Mouse (Mus musculus) MEL (cell line): ENCODE results near the gene Atp2c1. TPM values are rescaled to one million over a fixed set of nuclear protein-coding genes. Genes with fewer than 3 reads are reported as not detected.
A peak's percentile ranks its signal among the peaks of the same experiment; 100 is the strongest.

Experiments used
- DNase-seq: peaks from one replicate; pipeline ENCODE4 v3.0.0; 2011; ENCODE audit warnings: low read depth, low spot score
- H3K27ac ChIP-seq: 2 replicates; pipeline ENCODE4 v1.5.1; 2012; ENCODE audit warnings: low read depth, mild to moderate bottlenecking, control low read depth, low read length, moderate library complexity; ENCODE audit not compliant: control insufficient read depth
- H3K27me3 ChIP-seq, 2 experiments: fragments of 150-350 bp in 1 of 2; sonication (generic) in 1 of 2; 2 replicates each; pipeline ENCODE4 v1.6.1; 2012; ENCODE audit warnings: low read length in 2 of 2, mild to moderate bottlenecking in 2 of 2, improper control_type of control experiment in 1 of 2, moderate library complexity in 1 of 2; ENCODE audit not compliant: insufficient read depth in 2 of 2, control insufficient read depth in 1 of 2
- H3K36me3 ChIP-seq, 2 experiments: 2 replicates each; pipeline ENCODE4 v1.6.1; 2012 to 2014; ENCODE audit warnings: low read length in 2 of 2, improper control_type of control experiment in 1 of 2, inconsistent platforms in 1 of 2, mild to moderate bottlenecking in 1 of 2; ENCODE audit not compliant: insufficient read depth in 2 of 2, control insufficient read depth in 1 of 2
- H3K4me1 ChIP-seq, 2 experiments: fragments of 150-350 bp in 1 of 2; sonication (generic) in 1 of 2; 2 replicates each; pipeline ENCODE4 v1.6.1; 2012; ENCODE audit warnings: low read length in 2 of 2, improper control_type of control experiment in 1 of 2, mild to moderate bottlenecking in 1 of 2; ENCODE audit not compliant: insufficient read depth in 2 of 2, control insufficient read depth in 1 of 2
- H3K4me3 ChIP-seq, 2 experiments: fragments of 150-350 bp in 1 of 2; sonication (generic) in 1 of 2; 2 replicates each; pipeline ENCODE4 v1.5.1; 2012; ENCODE audit warnings: low read depth in 2 of 2, low read length in 2 of 2, mild to moderate bottlenecking in 2 of 2, moderate library complexity in 2 of 2, control low read depth in 1 of 2, improper control_type of control experiment in 1 of 2; ENCODE audit not compliant: control insufficient read depth in 1 of 2, insufficient read depth in 1 of 2
- H3K79me2 ChIP-seq: 2 replicates; pipeline ENCODE4 v1.6.1; 2012; ENCODE audit warnings: mild to moderate bottlenecking, low read length, moderate library complexity; ENCODE audit not compliant: control insufficient read depth, poor library complexity, insufficient read depth
- H3K9ac ChIP-seq: 2 replicates; pipeline ENCODE4 v1.6.1; 2012; ENCODE audit warnings: low read depth, mild to moderate bottlenecking, control low read depth, low read length, moderate library complexity; ENCODE audit not compliant: control insufficient read depth, poor library complexity, severe bottlenecking
- H3K9me3 ChIP-seq: fragments of 150-350 bp; sonication (generic); replicated peaks from 2 replicates; pipeline ENCODE4 v1.6.1; 2012; ENCODE audit warnings: mild to moderate bottlenecking, low read length, improper control_type of control experiment, moderate library complexity; ENCODE audit not compliant: insufficient read depth
- BHLHE40 ChIP-seq: IDR thresholded peaks from 2 replicates; pipeline ENCODE4 v1.6.1; 2012; ENCODE audit warnings: low read depth, mild to moderate bottlenecking, inconsistent platforms, low read length, improper control_type of control experiment, borderline replicate concordance
- CHD1 ChIP-seq: IDR thresholded peaks from 2 replicates; pipeline ENCODE4 v1.6.1; 2012; ENCODE audit warnings: low read depth, mild to moderate bottlenecking, inconsistent platforms, low read length, improper control_type of control experiment
- CHD2 ChIP-seq: IDR thresholded peaks from 2 replicates; pipeline ENCODE4 v1.6.1; 2011; ENCODE audit warnings: low read length, improper control_type of control experiment
- CTCF ChIP-seq, 3 experiments: IDR thresholded peaks in 2 of 3; conservative IDR thresholded peaks in 1 of 3; 2 replicates each; pipeline ENCODE4 v1.5.1; 2011 to 2012; ENCODE audit warnings: low read length in 3 of 3, low read depth in 2 of 3, mild to moderate bottlenecking in 2 of 3, improper control_type of control experiment in 1 of 3, inconsistent platforms in 1 of 3, mixed read lengths in 1 of 3, moderate library complexity in 1 of 3; ENCODE audit not compliant: control insufficient read depth in 1 of 3, insufficient read depth in 1 of 3, poor library complexity in 1 of 3, severe bottlenecking in 1 of 3
- E2F4 ChIP-seq: IDR thresholded peaks from 2 replicates; pipeline ENCODE4 v1.6.1; 2011; ENCODE audit warnings: low read depth, low read length, improper control_type of control experiment, borderline replicate concordance
- ELF1 ChIP-seq: IDR thresholded peaks from 2 replicates; pipeline ENCODE4 v1.6.1; 2014; ENCODE audit warnings: low read depth, mild to moderate bottlenecking, inconsistent platforms, low read length, improper control_type of control experiment, moderate library complexity
- EP300 ChIP-seq, 2 experiments: IDR thresholded peaks; 2 replicates each; pipeline ENCODE4 v1.6.1; 2011; ENCODE audit warnings: improper control_type of control experiment in 2 of 2, low read length in 2 of 2, low read depth in 1 of 2, mild to moderate bottlenecking in 1 of 2
- ETS1 ChIP-seq: IDR thresholded peaks from 2 replicates; pipeline ENCODE4 v1.6.1; 2012; ENCODE audit warnings: low read depth, mild to moderate bottlenecking, inconsistent platforms, low read length, improper control_type of control experiment, moderate library complexity
- GABPA ChIP-seq: IDR thresholded peaks from 2 replicates; pipeline ENCODE4 v1.6.1; 2012; ENCODE audit warnings: low read depth, mild to moderate bottlenecking, inconsistent platforms, low read length, improper control_type of control experiment, moderate library complexity
- GATA1 ChIP-seq: IDR thresholded peaks from 2 replicates; pipeline ENCODE4 v1.6.1; 2011; ENCODE audit warnings: low read depth, low read length, improper control_type of control experiment
- HCFC1 ChIP-seq: IDR thresholded peaks from 2 replicates; pipeline ENCODE4 v1.6.1; 2012; ENCODE audit warnings: low read depth, mild to moderate bottlenecking, inconsistent platforms, low read length, improper control_type of control experiment, moderate library complexity
- JUND ChIP-seq: IDR thresholded peaks from 2 replicates; pipeline ENCODE4 v1.6.1; 2011; ENCODE audit warnings: low read depth, mild to moderate bottlenecking, improper control_type of control experiment, low read length
- KAT2A ChIP-seq: conservative IDR thresholded peaks from 2 replicates; pipeline ENCODE4 v1.6.1; 2012; ENCODE audit warnings: low read depth, low read length, improper control_type of control experiment, inconsistent platforms
- MAFK ChIP-seq: IDR thresholded peaks from 2 replicates; pipeline ENCODE4 v1.6.1; 2011; ENCODE audit warnings: low read depth, mild to moderate bottlenecking, low read length, improper control_type of control experiment, borderline replicate concordance
- MAX ChIP-seq: IDR thresholded peaks from 2 replicates; pipeline ENCODE4 v1.6.1; 2011; ENCODE audit warnings: low read length, improper control_type of control experiment
- MAZ ChIP-seq: IDR thresholded peaks from 2 replicates; pipeline ENCODE4 v1.6.1; 2012; ENCODE audit warnings: low read depth, mild to moderate bottlenecking, inconsistent platforms, low read length, improper control_type of control experiment
- MEF2A ChIP-seq: IDR thresholded peaks from 2 replicates; pipeline ENCODE4 v1.6.1; 2014; ENCODE audit warnings: low read depth, mild to moderate bottlenecking, inconsistent platforms, low read length, improper control_type of control experiment; ENCODE audit not compliant: poor library complexity, insufficient replicate concordance, severe bottlenecking; ENCODE audit errors: extremely low read depth
- MXI1 ChIP-seq: IDR thresholded peaks from 2 replicates; pipeline ENCODE4 v1.6.1; 2011; ENCODE audit warnings: mild to moderate bottlenecking, low read depth, low read length, improper control_type of control experiment
- MYB ChIP-seq: IDR thresholded peaks from 2 replicates; pipeline ENCODE4 v1.6.1; 2011; ENCODE audit warnings: mild to moderate bottlenecking, low read depth, low read length, improper control_type of control experiment
- MYC ChIP-seq: IDR thresholded peaks from 2 replicates; pipeline ENCODE4 v1.6.1; 2011; ENCODE audit warnings: low read depth, mild to moderate bottlenecking, low read length, improper control_type of control experiment, moderate library complexity
- NELFE ChIP-seq: IDR thresholded peaks from 2 replicates; pipeline ENCODE4 v1.6.1; 2011; ENCODE audit warnings: low read depth, low read length, improper control_type of control experiment
- NRF1 ChIP-seq: IDR thresholded peaks from 2 replicates; pipeline ENCODE4 v1.6.1; 2014; ENCODE audit warnings: low read depth, mild to moderate bottlenecking, inconsistent platforms, low read length, improper control_type of control experiment, moderate library complexity; ENCODE audit not compliant: poor library complexity, insufficient read depth, severe bottlenecking
- POLR2A ChIP-seq, 2 experiments: IDR thresholded peaks; 2 replicates each; pipeline ENCODE4 v1.6.1; 2011 to 2012; ENCODE audit warnings: low read length in 2 of 2, mild to moderate bottlenecking in 2 of 2, control low read depth in 1 of 2, improper control_type of control experiment in 1 of 2, low read depth in 1 of 2, moderate library complexity in 1 of 2; ENCODE audit not compliant: control insufficient read depth in 1 of 2, insufficient read depth in 1 of 2, poor library complexity in 1 of 2
- POLR2AphosphoS2 ChIP-seq: IDR thresholded peaks from 2 replicates; pipeline ENCODE4 v1.6.1; 2011; ENCODE audit warnings: low read length, improper control_type of control experiment
- POLR2AphosphoS5 ChIP-seq: IDR thresholded peaks from 2 replicates; pipeline ENCODE4 v1.6.1; 2012; ENCODE audit warnings: low read depth, borderline replicate concordance, mild to moderate bottlenecking, inconsistent platforms, low read length, moderate library complexity, mixed read lengths
- RAD21 ChIP-seq: IDR thresholded peaks from 2 replicates; pipeline ENCODE4 v1.6.1; 2011; ENCODE audit warnings: mild to moderate bottlenecking, low read depth, low read length, improper control_type of control experiment
- RCOR1 ChIP-seq: IDR thresholded peaks from 2 replicates; pipeline ENCODE4 v1.6.1; 2012; ENCODE audit warnings: low read depth, mild to moderate bottlenecking, inconsistent platforms, low read length, improper control_type of control experiment
- SIN3A ChIP-seq: IDR thresholded peaks from 2 replicates; pipeline ENCODE4 v1.6.1; 2012; ENCODE audit warnings: low read length, improper control_type of control experiment, inconsistent platforms
- SMC3 ChIP-seq: IDR thresholded peaks from 2 replicates; pipeline ENCODE4 v1.6.1; 2011; ENCODE audit warnings: low read depth, low read length, improper control_type of control experiment
- TAL1 ChIP-seq: IDR thresholded peaks from 2 replicates; pipeline ENCODE4 v1.6.1; 2012; ENCODE audit warnings: mild to moderate bottlenecking, inconsistent platforms, low read length, moderate library complexity, mixed read lengths
- TBP ChIP-seq: IDR thresholded peaks from 2 replicates; pipeline ENCODE4 v1.8.0; 2011; ENCODE audit warnings: low read depth, low read length, improper control_type of control experiment
- TCF12 ChIP-seq: IDR thresholded peaks from 2 replicates; pipeline ENCODE4 v1.6.1; 2014; ENCODE audit warnings: low read depth, mild to moderate bottlenecking, inconsistent platforms, low read length, improper control_type of control experiment, moderate library complexity
- UBTF ChIP-seq: IDR thresholded peaks from 2 replicates; pipeline ENCODE4 v1.6.1; 2012; ENCODE audit warnings: low read depth, mild to moderate bottlenecking, inconsistent platforms, low read length, improper control_type of control experiment, moderate library complexity, borderline replicate concordance; ENCODE audit not compliant: insufficient read depth
- USF1 ChIP-seq: IDR thresholded peaks from 2 replicates; pipeline ENCODE4 v1.6.1; 2014; ENCODE audit warnings: low read depth, mild to moderate bottlenecking, inconsistent platforms, low read length, improper control_type of control experiment, moderate library complexity
- USF2 ChIP-seq, 2 experiments: IDR thresholded peaks; 2 replicates each; pipeline ENCODE4 v1.6.1; 2011 to 2012; ENCODE audit warnings: improper control_type of control experiment in 2 of 2, low read length in 2 of 2, borderline replicate concordance in 1 of 2, inconsistent platforms in 1 of 2, low read depth in 1 of 2, mild to moderate bottlenecking in 1 of 2; ENCODE audit not compliant: insufficient read depth in 1 of 2
- ZC3H11A ChIP-seq: IDR thresholded peaks from 2 replicates; pipeline ENCODE4 v1.6.1; 2012; ENCODE audit warnings: low read depth, mild to moderate bottlenecking, inconsistent platforms, low read length, improper control_type of control experiment
- ZKSCAN1 ChIP-seq: IDR thresholded peaks from 2 replicates; pipeline ENCODE4 v1.6.1; 2012; ENCODE audit warnings: low read depth, mild to moderate bottlenecking, inconsistent platforms, low read length, improper control_type of control experiment, moderate library complexity
- ZMIZ1 ChIP-seq: IDR thresholded peaks from 2 replicates; pipeline ENCODE4 v1.6.1; 2012; ENCODE audit warnings: low read depth, mild to moderate bottlenecking, inconsistent platforms, low read length, improper control_type of control experiment, moderate library complexity
- polyA plus RNA-seq, 2 experiments: library from polyadenylated mRNA; stranded (reverse) in 1 of 2; unstranded in 1 of 2; fragments of >175 nt in 1 of 2; fragments of >200 nt in 1 of 2; gene quantifications; 2 replicates each; pipeline versions ENCODE4 v1.2.1 to v1.2.4; 2012; ENCODE audit warnings: low replicate concordance in 2 of 2, low read depth in 1 of 2; ENCODE audit not compliant: insufficient read length in 2 of 2, insufficient read depth in 1 of 2, missing spikeins in 1 of 2
- total RNA-seq: library from RNA; depleted of rRNA; stranded (reverse); fragments of 300-350 nt; gene quantifications from 2 replicates; pipeline ENCODE4 v1.2.3, GENCODE M21; 2012

Gene Atp2c1
- total and polyA plus RNA-seq, 3 experiments = 32.7 to 33.6 TPM; not detected in 1

DNA sequence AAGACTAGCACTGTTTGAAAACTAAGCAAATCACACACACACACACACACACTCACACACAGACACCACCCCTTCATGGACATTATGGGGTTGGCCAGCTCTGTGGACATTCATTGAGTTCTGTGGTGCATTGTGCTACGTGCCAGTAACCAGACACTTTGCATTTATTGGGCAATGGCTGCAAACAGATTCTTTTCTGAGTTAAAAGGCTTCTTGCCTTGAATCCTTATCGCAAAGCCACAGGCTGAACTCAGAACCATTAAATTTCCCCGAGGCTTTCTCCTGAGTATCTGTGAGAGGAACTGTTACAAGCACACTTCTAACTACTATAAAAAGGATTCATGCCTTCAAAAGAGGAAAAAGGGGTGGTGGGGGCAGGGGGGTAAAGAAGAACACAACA lies 5.1 kb downstream of the Atp2c1 start:
- Histone ChIP-seq H3K4me1 (peaks cover 3 to 21% of the 10 kb centered on the region in 2 experiments), H3K36me3 (peaks cover 0 to 8% of the 10 kb centered on the region in 2 experiments; a peak in 2 of 4 replicates), H3K9ac (peak overlapping the region; percentile 65; the same call in 1 of the 2 replicates), H3K4me3 (peak overlapping the region; percentile 71 to 88; a peak in 3 of 4 replicates), H3K79me2 (no peaks in the 10 kb centered on the region), H3K27me3 (no peaks in the 10 kb centered on the region), H3K9me3 (no peaks in the 10 kb centered on the region), H3K27ac (peak overlapping the region; percentile 15)
- peak; percentile 85 for DNase-seq
- no peak for TF ChIP-seq UBTF
- TF ChIP-seq TCF12 = peak; percentile 82
- no peak for TF ChIP-seq ZC3H11A
- peak; percentile 51; the same call in 1 of the 2 replicates for TF ChIP-seq MXI1
- no peak for TF ChIP-seq MYB
- TF ChIP-seq POLR2A (IDR thresholded peaks at IDR 0.05; ENCODE audit: control insufficient read depth in 1 of 2, insufficient read depth in 1 of 2, low read depth in 1 of 2, low read length in 2 of 2, poor library complexity in 1 of 2) = no peak
- TF ChIP-seq JUND = no peak
- peak; percentile 80 for TF ChIP-seq ETS1
- no peak for TF ChIP-seq MYC
- TF ChIP-seq NRF1 = no peak
- no peak for TF ChIP-seq MAFK
- no peak for TF ChIP-seq NELFE
- peak; percentile 82 for TF ChIP-seq RCOR1
- no peak for TF ChIP-seq USF1
- no peak for TF ChIP-seq CHD1
- TF ChIP-seq GABPA = no peak
- TF ChIP-seq BHLHE40 = peak; percentile 63
- no peak for TF ChIP-seq E2F4
- TF ChIP-seq MEF2A = no peak
- TF ChIP-seq MAX = no peak
- TF ChIP-seq TBP = 0 out of 2 replicates have a peak, but pooled peaks have one; percentile 37
- TF ChIP-seq SMC3 = no peak
- TF ChIP-seq ZKSCAN1 = no peak
- peak; percentile 71; the same call in 1 of the 2 replicates for TF ChIP-seq SIN3A
- TF ChIP-seq EP300 (IDR thresholded peaks at IDR 0.05; ENCODE audit: low read depth in 1 of 2, low read length in 2 of 2) = peak; percentile 79 to 82
- TF ChIP-seq CTCF (IDR thresholded peaks at IDR 0.05 in 2 of 3, conservative IDR thresholded peaks at IDR 0.05 in 1 of 3; ENCODE audit: control insufficient read depth in 1 of 3, insufficient read depth in 1 of 3, low read depth in 2 of 3, low read length in 3 of 3, poor library complexity in 1 of 3, severe bottlenecking in 1 of 3) = no peak
- no peak for TF ChIP-seq POLR2AphosphoS5
- TF ChIP-seq HCFC1 = no peak
- TF ChIP-seq RAD21 = no peak
- no peak for TF ChIP-seq ZMIZ1
- no peak for TF ChIP-seq ELF1
- TF ChIP-seq CHD2 = no peak
- TF ChIP-seq MAZ = 0 out of 2 replicates have a peak, but pooled peaks have one; percentile 47
- no peak for TF ChIP-seq POLR2AphosphoS2
- TF ChIP-seq KAT2A = no peak
- no peak for TF ChIP-seq USF2 (IDR thresholded peaks at IDR 0.05; ENCODE audit: borderline replicate concordance in 1 of 2, insufficient read depth in 1 of 2, low read depth in 1 of 2, low read length in 2 of 2)
- peak; percentile 88 for TF ChIP-seq GATA1
- peak; percentile 80 for TF ChIP-seq TAL1
